Mouse (Mus musculus) limb, embryonic 14.5 days (tissue): ENCODE results near the gene Rtl8a. TPM values are rescaled to one million over a fixed set of nuclear protein-coding genes. Genes with fewer than 3 reads are reported as not detected.
"Not testable (repeated sequence)": the region's sequence is repeated elsewhere in the genome, so short reads cannot be mapped to it uniquely, and the experiment has no call there.

Experiments used
- ATAC-seq: fragments of 200-750 bp; cut with Nextera tagmentation; 2 replicates; pipeline ENCODE4 v1.8.0; 2017; ENCODE audit warnings: low read depth, moderate number of reproducible peaks, moderate TSS enrichment; ENCODE audit not compliant: low FRiP score
- DNase-seq: peaks from one replicate; pipeline ENCODE4 v3.0.0-alpha.2; 2015; ENCODE audit warnings: low spot score
- H3K27ac ChIP-seq: fragments of 300-500 bp; sonication (generic); replicated peaks from 2 replicates; pipeline ENCODE4 v1.5.1; 2014; ENCODE audit warnings: low read depth, mild to moderate bottlenecking, low read length, moderate library complexity, mixed read lengths
- H3K27me3 ChIP-seq: fragments of 300-500 bp; sonication (generic); 2 replicates; pipeline ENCODE4 v1.6.1; 2014; ENCODE audit warnings: low read length, mixed read lengths; ENCODE audit not compliant: control insufficient read depth, insufficient read depth
- H3K36me3 ChIP-seq: fragments of 300-500 bp; sonication (generic); 2 replicates; pipeline ENCODE4 v1.6.1; 2014; ENCODE audit warnings: mild to moderate bottlenecking, low read length, moderate library complexity, mixed read lengths; ENCODE audit not compliant: control insufficient read depth, insufficient read depth
- H3K4me1 ChIP-seq: fragments of 300-500 bp; sonication (generic); 2 replicates; pipeline ENCODE4 v1.6.1; 2014; ENCODE audit warnings: antibody characterized with exemption, low read length, mixed read lengths; ENCODE audit not compliant: control insufficient read depth, insufficient read depth
- H3K4me2 ChIP-seq: fragments of 300-500 bp; sonication (generic); replicated peaks from 2 replicates; pipeline ENCODE4 v1.6.1; 2014; ENCODE audit warnings: low read depth, mild to moderate bottlenecking, low read length, moderate library complexity; ENCODE audit not compliant: severe bottlenecking
- H3K4me3 ChIP-seq: fragments of 300-500 bp; sonication (generic); replicated peaks from 2 replicates; pipeline ENCODE4 v1.5.1; 2014; ENCODE audit warnings: low read length
- H3K9ac ChIP-seq: fragments of 300-500 bp; sonication (generic); 2 replicates; pipeline ENCODE4 v1.6.1; 2014; ENCODE audit warnings: mild to moderate bottlenecking, low read depth, low read length, moderate library complexity; ENCODE audit not compliant: severe bottlenecking
- H3K9me3 ChIP-seq: fragments of 300-500 bp; sonication (generic); 2 replicates; pipeline ENCODE4 v1.6.1; 2016; ENCODE audit warnings: low read length; ENCODE audit not compliant: control insufficient read depth
- POLR2A ChIP-seq: fragments of 200-500 bp; IDR thresholded peaks from 2 replicates; pipeline ENCODE4 v1.8.0; 2012; ENCODE audit warnings: inconsistent platforms, mild to moderate bottlenecking, moderate library complexity, borderline replicate concordance; ENCODE audit not compliant: insufficient read depth, insufficient read length; ENCODE audit errors: extremely low read depth
- WGBS: fragments of 180-500 bp; shearing (Covaris S2); extraction: QIAGEN DNeasy Blood & Tissue Kit; methylation state at CpG from one replicate; pipeline ENCODE4 v1.1.7; 2014; 5-methylcytosine and 5-hydroxymethylcytosine counted together
- polyA plus RNA-seq, 2 experiments: library from polyadenylated mRNA; depleted of rRNA in 1 of 2; stranded (reverse) in 1 of 2; unstranded in 1 of 2; fragments of >200 nt; fragmentation: Nextera tagmentation in 1 of 2; extraction: Ambion mirVana in 1 of 2; gene quantifications; 2 replicates each; pipeline versions ENCODE4 v1.2.1 to v1.2.3; 2012 to 2014

Gene Rtl8a
- polyA plus RNA-seq, 2 experiments, result 71.4 to 99.8 TPM

DNA sequence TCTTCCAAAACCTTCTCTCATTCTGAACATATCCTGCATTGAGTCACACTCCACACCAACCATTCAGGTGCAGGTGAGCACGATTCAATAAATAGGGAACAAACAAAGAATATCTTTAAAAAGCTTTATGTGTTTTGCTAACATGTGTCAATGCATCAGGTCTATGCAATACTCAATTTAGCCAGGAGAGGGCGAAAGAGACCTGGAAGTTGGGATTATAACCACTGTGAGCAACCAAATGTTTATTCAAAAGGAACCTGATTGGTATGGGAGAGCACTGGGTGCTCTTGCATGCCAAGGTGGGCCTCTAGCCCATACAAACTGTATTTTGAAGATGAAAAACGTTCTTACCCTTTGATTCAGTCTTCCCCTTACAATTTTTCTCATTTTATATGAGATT lies 32.9 kb downstream of the Rtl8a start:
- no peak for TF ChIP-seq POLR2A
- Histone ChIP-seq H3K4me1 (no peaks in the 10 kb centered on the region), H3K36me3 (no peaks in the 10 kb centered on the region), H3K4me3 (no peak overlapping the region), H3K27me3 (no peaks in the 10 kb centered on the region), H3K4me2 (no peak overlapping the region), H3K27ac (no peak overlapping the region), H3K9me3 (no peaks in the 10 kb centered on the region), H3K9ac (no peak overlapping the region)
- DNase-seq, result peak; percentile 62
- 2% methylated on average over 3 of the region's 3 CpGs for WGBS
- ATAC-seq, result no peak

DNA sequence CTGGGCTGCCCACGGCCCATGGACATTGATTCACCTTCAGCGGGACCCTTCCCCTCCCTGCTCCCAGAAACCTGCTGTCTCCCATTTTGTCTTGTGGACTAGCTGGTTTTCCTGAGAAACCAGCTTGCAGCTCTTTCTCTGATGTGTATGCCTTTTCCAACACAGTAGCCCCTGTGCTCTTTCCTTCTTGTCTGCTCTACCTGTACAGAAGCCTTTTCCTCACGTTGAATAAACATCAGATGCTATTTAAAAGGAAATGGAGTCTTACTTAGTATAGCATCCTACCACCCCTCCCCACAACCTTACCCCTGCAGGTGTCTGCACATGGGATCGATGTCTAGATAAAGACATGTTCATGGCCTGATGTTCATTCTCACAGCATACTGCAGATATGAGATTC lies 34.6 kb downstream of the Rtl8a start, which contains the start of gene Gm14597:
Gene Gm14597 (minus strand): TSS at position 101 of the 400 bp plus-strand sequence.
- H3K4me1 ChIP-seq, H3K27ac ChIP-seq, H3K9me3 ChIP-seq, ATAC-seq, DNase-seq, H3K36me3 ChIP-seq, H3K27me3 ChIP-seq: not testable (repeated sequence)
- H3K4me2 ChIP-seq, result peak within 1 kb of the TSS; percentile 51
- 75% methylated on average over 2 of the region's 4 CpGs for WGBS
- peak within 1 kb of the TSS; percentile 43 for H3K4me3 ChIP-seq
- H3K9ac ChIP-seq, result peak within 1 kb of the TSS; percentile 58

DNA sequence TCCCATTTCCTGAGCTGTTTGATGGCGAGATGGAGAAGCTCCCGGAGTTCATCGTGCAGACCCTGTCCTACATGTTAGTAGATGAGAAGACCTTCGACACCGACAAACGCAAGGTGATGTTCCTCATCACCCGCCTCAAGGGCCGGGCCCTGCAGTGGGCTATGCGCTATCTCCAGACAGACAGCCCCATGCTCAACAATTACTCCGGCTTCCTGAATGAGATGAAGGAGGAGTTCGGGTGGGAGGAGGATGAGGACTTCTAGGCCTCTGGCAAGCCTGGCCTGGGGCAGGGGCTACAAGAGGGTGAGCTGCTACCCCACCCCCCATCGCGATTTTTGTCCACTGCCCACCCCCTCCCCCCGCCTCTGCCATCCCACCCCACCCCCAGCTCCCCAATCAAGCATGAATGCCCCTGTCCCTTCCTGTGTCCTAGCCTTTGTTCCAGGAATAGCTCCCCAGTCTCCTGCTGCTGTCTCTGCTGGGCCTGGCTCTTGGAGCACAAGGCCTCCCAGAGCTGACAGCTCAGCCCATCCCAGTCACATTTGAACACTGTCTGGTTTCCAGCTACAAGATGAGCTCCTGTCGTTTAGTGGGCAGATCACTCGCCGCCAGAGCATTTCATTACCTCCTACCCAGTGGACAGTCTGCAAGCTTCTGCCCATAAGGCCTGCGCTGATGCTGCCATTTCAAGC lies 35.2 kb downstream of the Rtl8a start:
- TF ChIP-seq POLR2A, result no peak
- Histone ChIP-seq H3K27me3 (no peaks in the 10 kb centered on the region), H3K9me3 (no peaks in the 10 kb centered on the region), H3K4me1 (no peaks in the 10 kb centered on the region), H3K27ac (no peak overlapping the region), H3K36me3 (no peaks in the 10 kb centered on the region), H3K9ac (peak overlapping the region; percentile 58), H3K4me3 (peak overlapping the region; percentile 43), H3K4me2 (peak overlapping the region; percentile 51)
- DNase-seq (no peak), ATAC-seq (no peak; the same call in none of the 2 replicates)
- WGBS, result 18% methylated on average over 13 of the region's 18 CpGs

GRCm38 (mm10) chrX:53607242-53608121 lies 36.0 kb downstream of the Rtl8a start, which contains the start of gene Rtl8c:
Gene Rtl8c, plus strand, starts transcription at chrX:53608032.
- H3K27ac ChIP-seq, result no peak within 1 kb of the TSS
- peak; percentile 67 for DNase-seq
- H3K4me3 ChIP-seq, result peak within 1 kb of the TSS; percentile 43
- peak; percentile 90 for ATAC-seq
- H3K4me1 ChIP-seq, result no peaks in the 10 kb centered on the region
- 29% methylated on average over 20 of the region's 20 CpGs for WGBS
- H3K27me3 ChIP-seq, result no peaks in the 10 kb centered on the region
- H3K9me3 ChIP-seq, result no peaks in the 10 kb centered on the region
- peak; percentile 43; the same call in 1 of the 2 replicates for TF ChIP-seq POLR2A
- peak within 1 kb of the TSS; percentile 58 for H3K9ac ChIP-seq
- no peaks in the 10 kb centered on the region for H3K36me3 ChIP-seq
- peak within 1 kb of the TSS; percentile 51 for H3K4me2 ChIP-seq

DNA sequence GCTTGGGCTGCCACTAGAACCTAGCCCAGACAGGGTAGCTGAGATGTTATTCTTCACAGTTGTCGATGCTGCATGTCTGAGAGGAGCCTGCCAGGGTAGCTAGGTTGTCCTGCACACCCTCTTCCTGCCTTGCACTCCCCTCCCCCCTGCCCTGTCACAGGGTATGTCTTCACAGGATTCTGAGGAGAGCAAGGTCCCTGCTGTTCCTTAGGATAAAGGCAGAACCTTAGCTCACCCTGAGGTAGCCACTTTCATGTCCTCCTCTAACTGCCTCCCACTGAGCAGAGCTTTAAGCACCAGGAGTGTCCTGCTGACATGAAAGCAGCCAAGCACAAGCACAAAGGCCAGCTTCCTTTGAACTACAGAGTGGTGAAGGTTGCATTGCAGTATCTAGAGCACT lies 37.3 kb downstream of the Rtl8a start:
- WGBS, result 13% methylated on average over 1 of the region's 1 CpGs
- H3K27me3 ChIP-seq, H3K4me2 ChIP-seq, ATAC-seq, H3K9ac ChIP-seq, H3K36me3 ChIP-seq, H3K27ac ChIP-seq, H3K9me3 ChIP-seq, H3K4me1 ChIP-seq, DNase-seq, H3K4me3 ChIP-seq: not testable (repeated sequence)

GRCm38 (mm10) chrX:53599993-53600392 lies 43.5 kb downstream of the Rtl8a start:
- not testable (repeated sequence) for H3K4me1 ChIP-seq, H3K4me2 ChIP-seq, H3K4me3 ChIP-seq, H3K9me3 ChIP-seq, H3K27me3 ChIP-seq, H3K27ac ChIP-seq, H3K9ac ChIP-seq, H3K36me3 ChIP-seq, ATAC-seq, DNase-seq
- WGBS, result 33% methylated on average over 2 of the region's 2 CpGs
